Mouse (Mus musculus) embryonic facial prominence, embryonic 15.5 days (tissue): ENCODE data around the gene Tbx15. TPM values are rescaled to one million over a fixed set of nuclear protein-coding genes. Genes with fewer than 3 reads are reported as not detected.

Source experiments
- ATAC-seq: fragments of 200-750 bp; cut with Nextera tagmentation; 2 replicates; pipeline ENCODE4 v1.8.0; 2017; ENCODE audit warnings: low read depth, moderate TSS enrichment; ENCODE audit not compliant: insufficient number of reproducible peaks, low FRiP score, low TSS enrichment
- H3K27ac ChIP-seq: fragments of 300-500 bp; sonication (generic); replicated peaks from 2 replicates; pipeline ENCODE4 v1.5.1; 2015; ENCODE audit warnings: mild to moderate bottlenecking, inconsistent platforms
- H3K27me3 ChIP-seq: fragments of 300-500 bp; sonication (generic); 2 replicates; pipeline ENCODE4 v1.6.1; 2015; ENCODE audit warnings: inconsistent platforms
- H3K36me3 ChIP-seq: fragments of 300-500 bp; sonication (generic); 2 replicates; pipeline ENCODE4 v1.6.1; 2015; ENCODE audit warnings: mild to moderate bottlenecking, inconsistent platforms
- H3K4me1 ChIP-seq: fragments of 300-500 bp; sonication (generic); 2 replicates; pipeline ENCODE4 v1.6.1; 2015; ENCODE audit warnings: inconsistent platforms
- H3K4me2 ChIP-seq: fragments of 300-500 bp; sonication (generic); replicated peaks from 2 replicates; pipeline ENCODE4 v1.6.1; 2015; ENCODE audit warnings: mild to moderate bottlenecking, inconsistent platforms
- H3K4me3 ChIP-seq: fragments of 300-500 bp; sonication (generic); replicated peaks from 2 replicates; pipeline ENCODE4 v1.5.1; 2015; ENCODE audit warnings: mild to moderate bottlenecking, inconsistent platforms
- H3K9ac ChIP-seq: fragments of 300-500 bp; sonication (generic); 2 replicates; pipeline ENCODE4 v1.6.1; 2015; ENCODE audit warnings: inconsistent platforms
- H3K9me3 ChIP-seq: fragments of 300-500 bp; sonication (generic); replicated peaks from 2 replicates; pipeline ENCODE4 v1.6.1; 2016; ENCODE audit warnings: inconsistent platforms
- WGBS: fragments of 180-500 bp; shearing (Covaris S2); methylation state at CpG from one replicate; pipeline ENCODE4 v1.1.7; 2015; 5-methylcytosine and 5-hydroxymethylcytosine counted together
- polyA plus RNA-seq: library from polyadenylated mRNA; unstranded; fragments of >200 nt; fragmentation: Nextera tagmentation; extraction: Ambion mirVana; gene quantifications from 2 replicates; pipeline ENCODE4 v1.2.1, GENCODE M21; 2015

Tbx15 gene
- polyA plus RNA-seq, 1 experiment from 2014 or later = 25.9 TPM

DNA sequence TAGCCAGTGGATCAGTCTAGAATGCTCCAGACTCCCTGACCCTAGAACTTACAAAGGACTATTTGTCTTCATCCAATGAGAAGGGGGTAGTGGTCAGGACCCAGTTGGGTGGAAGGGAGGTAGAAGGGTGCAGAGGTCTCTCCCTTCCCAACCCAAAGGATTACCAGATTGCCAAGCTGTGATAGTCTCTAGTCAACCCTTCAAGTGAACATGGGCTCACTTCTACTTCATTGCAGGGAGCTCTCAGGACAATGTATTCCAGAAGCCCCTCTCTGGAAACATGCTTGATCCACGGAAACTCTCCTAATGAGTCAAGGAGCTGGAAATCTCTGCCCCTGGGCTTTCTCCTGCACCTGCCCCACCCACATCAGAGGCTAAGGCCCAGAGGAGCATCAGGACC is 1.5 kb upstream of the Tbx15 start:
- Histone ChIP-seq H3K27ac (no peak overlapping the region), H3K27me3 (peaks cover 86% of the 10 kb centered on the region), H3K4me3 (no peak overlapping the region), H3K9ac (no peak overlapping the region), H3K9me3 (no peaks in the 10 kb centered on the region), H3K36me3 (no peaks in the 10 kb centered on the region), H3K4me2 (no peak overlapping the region), H3K4me1 (peaks cover 20% of the 10 kb centered on the region)
- no peak for ATAC-seq
- WGBS = 22% methylated on average over 1 of the region's 1 CpGs

DNA sequence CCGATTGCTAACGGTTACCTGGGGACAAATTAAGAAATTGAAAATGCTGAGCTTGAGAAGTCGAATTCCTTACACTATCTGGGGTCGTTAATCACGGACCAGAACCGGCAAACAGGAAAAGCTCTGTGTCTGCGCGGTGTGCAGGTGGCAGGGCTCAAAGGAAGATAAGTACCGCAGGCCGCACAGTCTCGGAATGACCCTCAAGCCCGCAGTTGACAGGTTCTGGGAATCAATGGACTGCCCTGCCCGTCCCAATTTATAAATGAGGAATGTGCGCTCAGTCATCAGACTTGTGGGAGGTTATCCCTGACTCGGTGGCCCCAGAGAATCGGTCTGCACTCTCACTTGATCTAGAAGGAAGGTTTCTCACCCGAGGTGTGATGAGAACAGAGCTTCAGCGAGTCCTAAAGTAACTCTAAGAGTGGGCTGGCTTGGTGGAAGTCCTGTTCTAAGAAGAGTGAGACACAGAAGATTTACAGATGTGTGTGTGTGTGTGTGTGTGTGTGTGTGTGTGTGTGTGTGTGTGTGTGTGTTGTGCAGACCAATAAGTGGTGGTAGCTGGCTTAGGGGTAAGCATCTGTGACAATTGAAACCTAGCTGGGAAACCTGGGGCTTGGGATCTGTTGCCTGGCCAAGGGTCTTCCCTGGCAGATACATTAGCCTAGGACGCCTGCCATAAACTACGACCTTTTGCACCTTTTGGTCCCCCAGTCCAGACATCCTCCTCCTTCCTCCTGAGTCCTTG is 708 bp upstream of the Tbx15 start:
- peak overlapping the region; percentile 65; the same call in 1 of the 2 replicates for H3K27ac ChIP-seq
- H3K36me3 ChIP-seq = no peaks in the 10 kb centered on the region
- H3K4me2 ChIP-seq = peak overlapping the region; percentile 51; the same call in 1 of the 2 replicates
- peak overlapping the region; percentile 44 for H3K4me3 ChIP-seq
- peaks cover 88% of the 10 kb centered on the region for H3K27me3 ChIP-seq
- 18% methylated on average over 20 of the region's 20 CpGs for WGBS
- no peak overlapping the region for H3K9ac ChIP-seq
- ATAC-seq = no peak
- peaks cover 14% of the 10 kb centered on the region for H3K4me1 ChIP-seq
- H3K9me3 ChIP-seq = no peaks in the 10 kb centered on the region

DNA sequence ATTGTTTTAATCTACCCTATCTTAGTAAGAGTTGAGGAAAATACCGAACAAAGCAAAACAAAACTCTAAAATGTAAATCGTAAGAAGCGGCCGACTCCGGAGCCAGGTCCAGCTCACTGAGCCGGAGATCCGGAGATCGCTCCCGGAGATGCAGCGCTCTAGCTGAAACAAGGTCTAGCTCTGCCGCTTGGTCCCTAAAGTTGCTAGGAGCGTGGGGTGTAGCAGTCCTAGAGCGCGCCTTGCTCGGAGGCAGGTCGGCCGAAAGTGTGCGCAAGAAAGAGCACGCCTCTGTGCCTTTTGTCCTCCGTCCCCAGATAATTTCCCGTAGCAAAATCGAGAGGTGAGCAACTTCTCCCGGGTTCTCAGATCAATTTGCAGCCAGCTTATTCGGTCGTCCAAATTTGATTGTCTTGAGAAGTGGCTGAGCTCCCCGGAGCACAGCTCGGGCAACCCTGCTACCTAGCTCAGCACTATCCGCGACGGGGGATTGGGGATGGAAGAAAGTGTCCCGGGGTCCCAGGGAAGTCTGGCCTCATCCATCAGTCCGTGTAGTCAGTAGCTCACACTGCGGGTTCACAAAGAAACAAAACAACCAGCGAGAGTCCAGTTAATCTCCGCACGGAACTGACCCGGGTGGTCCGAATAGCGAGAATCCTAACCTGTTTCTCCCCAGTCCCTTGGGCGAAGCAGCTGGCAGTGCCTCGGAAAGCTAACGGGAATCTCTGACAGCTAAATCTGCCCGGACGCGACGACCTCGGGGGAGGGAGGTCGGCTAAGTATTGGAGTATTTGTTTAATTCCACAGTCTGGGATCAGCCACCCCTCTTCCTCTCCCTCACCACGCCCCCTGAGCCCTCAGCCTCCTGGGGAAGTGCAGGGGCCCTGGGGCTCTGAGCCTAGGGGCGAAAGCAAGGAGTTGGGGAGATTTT is 894 bp downstream of the Tbx15 start:
- Histone ChIP-seq H3K36me3 (no peaks in the 10 kb centered on the region), H3K4me1 (peaks cover 13% of the 10 kb centered on the region), H3K4me3 (peak overlapping the region; percentile 44), H3K9ac (peak overlapping the region; percentile 40), H3K4me2 (peak overlapping the region; percentile 51), H3K27ac (peak overlapping the region; percentile 60), H3K9me3 (no peaks in the 10 kb centered on the region), H3K27me3 (peaks cover 88% of the 10 kb centered on the region)
- WGBS = under 1% methylated on average over 50 of the region's 50 CpGs
- ATAC-seq = no peak

DNA sequence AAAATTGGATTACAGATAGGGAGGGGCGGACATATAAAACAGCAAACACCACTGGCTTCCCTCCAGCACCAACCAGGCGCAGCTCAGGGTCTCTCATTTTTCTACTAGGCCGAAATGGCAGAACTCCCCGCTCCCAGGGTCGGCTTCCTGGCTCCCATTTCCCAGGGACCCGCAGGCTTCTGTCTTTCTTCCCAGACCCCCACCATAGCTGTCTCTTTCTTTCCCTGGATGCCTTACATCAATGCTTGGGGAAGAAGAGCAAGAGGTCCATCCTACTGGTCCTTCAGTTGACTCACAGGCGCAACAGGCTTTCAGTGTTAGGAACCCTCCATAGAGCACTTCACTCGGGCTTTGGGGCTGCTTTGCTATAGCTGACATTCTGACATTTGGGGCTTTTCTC is 2.3 kb downstream of the Tbx15 start:
- Histone ChIP-seq H3K4me3 (0 out of 2 replicates have a peak overlapping the region, but pooled peaks have one; percentile 44), H3K27ac (no peak overlapping the region), H3K4me2 (peak overlapping the region; percentile 12; the same call in 1 of the 2 replicates), H3K9ac (no peak overlapping the region), H3K4me1 (peaks cover 13% of the 10 kb centered on the region), H3K9me3 (no peaks in the 10 kb centered on the region), H3K36me3 (no peaks in the 10 kb centered on the region), H3K27me3 (peaks cover 89% of the 10 kb centered on the region)
- 27% methylated on average over 8 of the region's 8 CpGs for WGBS
- no peak for ATAC-seq

DNA sequence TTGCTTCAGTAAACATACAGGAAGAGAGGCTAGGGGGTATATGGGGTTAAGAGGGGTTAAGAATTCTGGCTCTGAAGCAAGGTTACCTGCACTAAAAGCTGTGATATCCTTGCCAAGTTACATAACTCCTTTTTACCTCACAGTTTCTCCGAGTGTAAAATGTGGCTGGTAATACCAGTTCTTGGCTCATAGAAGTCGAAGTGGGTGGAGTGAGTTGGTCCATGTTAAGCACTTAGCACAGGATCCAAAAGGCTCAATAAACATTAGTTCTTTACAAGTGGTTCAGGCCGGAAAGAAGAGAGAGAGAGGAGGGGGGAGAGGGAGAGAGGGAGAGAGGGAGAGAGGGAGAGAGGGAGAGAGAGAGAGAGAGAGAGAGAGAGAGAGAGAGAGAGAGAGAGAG is 5.2 kb downstream of the Tbx15 start:
- H3K36me3 ChIP-seq = no peaks in the 10 kb centered on the region
- 19% methylated on average over 3 of the region's 3 CpGs for WGBS
- H3K4me2 ChIP-seq = no peak overlapping the region
- peaks cover 88% of the 10 kb centered on the region for H3K27me3 ChIP-seq
- ATAC-seq = no peak
- no peaks in the 10 kb centered on the region for H3K9me3 ChIP-seq
- no peak overlapping the region for H3K27ac ChIP-seq
- peaks cover 21% of the 10 kb centered on the region for H3K4me1 ChIP-seq
- no peak overlapping the region for H3K4me3 ChIP-seq
- no peak overlapping the region for H3K9ac ChIP-seq

DNA sequence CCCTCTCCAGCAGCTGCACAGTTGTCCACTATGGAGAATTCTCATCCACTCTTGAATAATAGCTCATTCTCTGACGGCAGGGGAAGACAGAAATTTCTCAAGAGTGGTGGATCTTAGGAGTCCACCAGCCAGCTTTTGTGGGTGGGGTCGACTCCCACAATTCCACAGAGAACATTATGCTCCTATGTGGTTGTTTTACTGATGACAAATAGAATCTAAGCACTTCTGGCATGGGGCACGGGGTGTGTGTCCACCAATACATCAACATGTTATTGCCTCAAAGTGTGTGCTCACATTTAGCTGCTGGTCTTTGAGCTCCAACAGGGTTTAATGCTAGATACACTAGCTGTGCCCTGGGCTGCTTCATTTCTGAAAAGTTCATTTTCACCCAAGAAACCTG is 6.4 kb downstream of the Tbx15 start:
- Histone ChIP-seq H3K4me1 (peaks cover 11% of the 10 kb centered on the region), H3K4me2 (no peak overlapping the region), H3K9ac (no peak overlapping the region), H3K36me3 (no peaks in the 10 kb centered on the region), H3K4me3 (no peak overlapping the region), H3K27ac (no peak overlapping the region), H3K27me3 (peaks cover 91% of the 10 kb centered on the region), H3K9me3 (no peaks in the 10 kb centered on the region)
- ATAC-seq = no peak
- WGBS = 40% methylated on average over 3 of the region's 3 CpGs

DNA sequence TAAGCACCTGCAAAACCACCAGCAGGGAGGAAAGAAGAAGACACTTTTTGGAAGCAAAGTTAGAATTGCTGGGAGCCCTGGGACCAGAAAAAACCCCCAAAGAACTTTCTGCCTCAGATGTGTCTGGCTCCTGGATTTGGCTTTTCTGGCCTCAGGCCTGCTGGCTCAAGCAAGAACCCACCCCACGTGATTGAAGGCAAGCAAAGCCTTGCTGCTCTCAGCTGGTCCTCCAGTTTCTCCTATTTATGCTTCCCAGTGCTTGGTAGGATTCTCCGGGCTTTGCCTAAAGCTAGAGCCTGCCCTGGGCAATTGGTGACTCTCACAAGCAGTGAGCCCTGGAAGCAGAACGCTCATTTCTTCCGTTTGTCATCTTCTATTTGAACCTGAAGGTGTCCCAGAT is 7.4 kb downstream of the Tbx15 start:
- ATAC-seq = no peak
- WGBS = 22% methylated on average over 4 of the region's 4 CpGs
- Histone ChIP-seq H3K4me1 (peaks cover 11% of the 10 kb centered on the region), H3K27me3 (peaks cover 89% of the 10 kb centered on the region), H3K27ac (0 out of 2 replicates have a peak overlapping the region, but pooled peaks have one; percentile 8), H3K36me3 (no peaks in the 10 kb centered on the region), H3K9ac (no peak overlapping the region), H3K9me3 (no peaks in the 10 kb centered on the region), H3K4me2 (no peak overlapping the region), H3K4me3 (no peak overlapping the region)

DNA sequence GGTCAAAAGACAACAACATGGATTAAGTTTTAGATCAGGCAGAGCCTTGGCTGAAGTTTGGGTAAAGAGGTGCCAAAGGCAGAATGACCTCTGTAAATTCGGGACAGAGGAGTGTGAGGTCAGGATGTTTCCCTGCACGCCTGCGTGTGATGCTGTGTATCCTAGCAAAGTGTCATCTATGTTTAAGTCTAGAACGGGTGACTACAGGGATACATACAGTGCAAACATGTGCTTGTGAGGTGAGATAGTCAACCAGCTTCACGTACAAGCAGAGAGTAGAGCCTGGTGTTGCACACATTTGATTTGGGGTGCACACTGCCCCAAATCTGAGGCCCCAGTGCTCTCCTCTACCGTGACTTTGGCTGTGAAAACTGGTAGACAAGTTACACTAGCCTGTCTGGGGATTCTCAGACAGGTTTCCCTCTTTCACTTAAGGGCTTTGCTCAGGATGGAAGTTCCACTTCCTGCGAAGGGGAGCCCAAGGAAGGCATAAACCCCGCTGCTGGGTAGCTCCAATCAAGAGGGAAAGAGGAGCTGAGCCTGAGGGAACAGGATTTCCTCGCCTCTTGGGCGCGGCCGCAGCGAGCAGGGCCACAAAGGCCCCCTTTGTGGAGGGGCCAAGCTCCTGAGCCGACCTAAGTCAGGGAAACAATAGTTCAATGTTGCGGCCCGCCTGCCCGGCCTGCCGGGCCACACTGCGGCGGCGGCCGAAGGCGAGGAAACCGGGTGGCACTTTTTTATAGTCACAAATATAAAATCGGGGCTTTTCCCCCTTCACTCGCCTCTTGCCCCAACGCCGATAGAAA is 8.0 kb downstream of the Tbx15 start:
- 12% methylated on average over 28 of the region's 28 CpGs for WGBS
- Histone ChIP-seq H3K36me3 (no peaks in the 10 kb centered on the region), H3K9me3 (no peaks in the 10 kb centered on the region), H3K4me1 (peaks cover 11% of the 10 kb centered on the region), H3K27ac (0 out of 2 replicates have a peak overlapping the region, but pooled peaks have one; percentile 8), H3K27me3 (peaks cover 87% of the 10 kb centered on the region), H3K4me3 (0 out of 2 replicates have a peak overlapping the region, but pooled peaks have one; percentile 20), H3K4me2 (peak overlapping the region; percentile 35), H3K9ac (0 out of 2 replicates have a peak overlapping the region, but pooled peaks have one; percentile 1)
- ATAC-seq = no peak

DNA sequence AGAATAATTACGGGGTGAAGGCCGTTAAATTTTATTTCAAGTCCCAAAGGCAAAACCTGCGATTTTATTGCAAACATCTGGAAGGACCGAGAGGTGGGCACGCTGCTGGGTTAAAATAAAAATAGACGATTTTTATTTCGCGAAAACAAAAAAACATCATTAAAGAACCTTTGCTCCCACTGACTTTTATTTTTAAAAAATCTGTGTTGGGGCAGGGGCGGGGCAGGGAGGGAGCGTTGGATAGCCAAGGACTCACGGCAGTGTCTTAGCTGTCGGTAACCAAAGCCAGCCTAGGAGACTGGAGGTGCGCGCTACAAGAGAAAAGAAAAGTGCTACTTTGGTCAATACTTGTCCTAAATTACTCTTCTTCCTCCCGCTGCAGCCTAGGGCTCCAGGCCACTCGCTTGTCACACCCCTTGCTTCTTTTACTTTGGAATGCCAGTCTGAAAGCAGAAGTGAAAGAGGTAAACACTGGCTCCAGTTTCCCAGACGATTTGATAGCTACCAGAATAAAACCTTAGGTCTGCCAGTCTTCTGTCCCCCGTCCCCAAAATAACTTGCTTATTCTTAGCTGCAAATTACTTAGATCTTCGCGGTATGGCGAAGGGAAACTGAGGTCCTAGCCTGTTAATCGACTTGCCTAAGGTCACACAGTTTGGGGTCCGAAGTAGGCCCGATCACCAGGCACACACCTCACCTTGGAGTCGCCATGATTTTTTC is 8.8 kb downstream of the Tbx15 start:
- H3K4me1 ChIP-seq = peaks cover 17% of the 10 kb centered on the region
- ATAC-seq = no peak
- H3K27ac ChIP-seq = no peak overlapping the region; the same call in 1 of the 2 replicates
- no peaks in the 10 kb centered on the region for H3K36me3 ChIP-seq
- H3K27me3 ChIP-seq = peaks cover 80% of the 10 kb centered on the region
- peak overlapping the region; percentile 35 for H3K4me2 ChIP-seq
- no peaks in the 10 kb centered on the region for H3K9me3 ChIP-seq
- H3K9ac ChIP-seq = no peak overlapping the region
- H3K4me3 ChIP-seq = peak overlapping the region; percentile 20; the same call in 1 of the 2 replicates
- 9% methylated on average over 25 of the region's 25 CpGs for WGBS

DNA sequence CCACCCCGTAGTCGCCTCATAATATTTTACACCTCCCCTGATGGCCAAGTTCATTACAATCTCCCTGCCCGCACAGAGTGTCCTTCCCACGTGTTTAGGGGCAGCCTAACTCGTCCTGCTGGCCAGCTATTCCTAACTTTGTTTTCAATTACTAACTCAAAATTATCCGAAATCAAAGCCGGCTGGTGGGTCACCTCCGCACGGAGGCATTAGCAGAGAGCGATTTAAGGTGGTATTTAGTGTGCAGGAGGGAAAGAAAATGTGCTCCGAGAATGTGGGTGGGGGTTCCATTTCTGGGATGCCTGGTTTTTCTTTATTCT is 9.3 kb downstream of the Tbx15 start:
- Histone ChIP-seq H3K27me3 (peaks cover 76% of the 10 kb centered on the region), H3K36me3 (no peaks in the 10 kb centered on the region), H3K4me3 (0 out of 2 replicates have a peak overlapping the region, but pooled peaks have one; percentile 20), H3K9ac (no peak overlapping the region), H3K9me3 (no peaks in the 10 kb centered on the region), H3K4me2 (peak overlapping the region; percentile 35; the same call in 1 of the 2 replicates), H3K27ac (no peak overlapping the region), H3K4me1 (peaks cover 19% of the 10 kb centered on the region)
- no peak for ATAC-seq
- WGBS = 16% methylated on average over 11 of the region's 11 CpGs
